ENCODE assay signal across 9 mouse cellular contexts in genomic region chr7:98323288-98324019, GRCm38 (mm10). TPM values are rescaled to one million over a fixed set of nuclear protein-coding genes. Genes with fewer than 3 reads are reported as not detected.
A peak's percentile ranks its signal among the peaks of the same experiment; 100 is the strongest.
DNase-seq lines count a peak whose midpoint lies in the region; ATAC-seq and TF ChIP-seq lines count a peak whose summit lies in the region.
"Had no signal": no experiment of that assay in that cellular context is flagged by ENCODE, and none has a peak within 500 bp of the region (broad histone marks: within the 10 kb centered on the region; RNA-seq: fewer than 3 reads in every experiment).

No protein-coding gene starts in this region.

- H3K4me2 ChIP-seq in midbrain, embryonic 12.5 days (replicated peaks) = no peak overlapping the region
- H3K4me2 ChIP-seq: heart, embryonic 15.5 days had no signal

- ATAC-seq in midbrain, embryonic 12.5 days (ENCODE audit: low FRiP score, low read depth) = 0 out of 2 replicates have a peak, but pooled peaks have one; percentile 34

- TF ChIP-seq POLR2A in thymus, adult 2 months (IDR thresholded peaks at IDR 0.05; ENCODE audit: control insufficient read depth, extremely low read depth, insufficient read depth, low read length, poor library complexity) = no peak

- WGBS in midbrain, embryonic 12.5 days = 41% methylated on average over 5 of the region's 5 CpGs
- WGBS in thymus, adult 2 months = 71% methylated on average over 5 of the region's 5 CpGs

- H3K27me3 ChIP-seq in midbrain, embryonic 12.5 days = no peaks in the 10 kb centered on the region
- no peaks in the 10 kb centered on the region for H3K27me3 ChIP-seq in thymus, adult 2 months (ENCODE audit: control insufficient read depth, insufficient read depth, low read length)
- H3K27me3 ChIP-seq: heart, embryonic 15.5 days had no signal

- H3K36me3 ChIP-seq in midbrain, embryonic 12.5 days = no peaks in the 10 kb centered on the region
- H3K36me3 ChIP-seq in thymus, adult 2 months (ENCODE audit: control insufficient read depth, insufficient read depth, low read length) = no peaks in the 10 kb centered on the region
- H3K36me3 ChIP-seq: heart, embryonic 15.5 days had no signal

- DNase-seq in left cerebral cortex, postnatal 4 days = peak; percentile 95
- DNase-seq in left cerebral cortex, postnatal 36 days (ENCODE audit: low spot score in 2 of 2) = no peak
- peak; percentile 14 for DNase-seq in brain, adult 2 months (ENCODE audit: low read depth, low spot score)
- DNase-seq in kidney, adult 9 months = peak; percentile 31
- DNase-seq in T-cell, adult 2 months (ENCODE audit: low spot score) = no peak
- no peak for DNase-seq in layer of hippocampus, adult 2 months (ENCODE audit: low spot score in 2 of 2)
- DNase-seq in thymus, adult 2 months = no peak

- H3K4me3 ChIP-seq in midbrain, embryonic 12.5 days = no peak overlapping the region
- H3K4me3 ChIP-seq in layer of hippocampus, adult 2 months = no peak overlapping the region
- no peak overlapping the region for H3K4me3 ChIP-seq in thymus, adult 2 months (ENCODE audit: control insufficient read depth, insufficient read depth, low read length)
- H3K4me3 ChIP-seq: heart, embryonic 15.5 days had no signal

- H3K9me3 ChIP-seq in midbrain, embryonic 12.5 days = no peaks in the 10 kb centered on the region
- H3K9me3 ChIP-seq: heart, embryonic 15.5 days had no signal

- H3K9ac ChIP-seq in midbrain, embryonic 12.5 days (replicated peaks) = no peak overlapping the region
- H3K9ac ChIP-seq: heart, embryonic 15.5 days had no signal

- H3K4me1 ChIP-seq in midbrain, embryonic 12.5 days = peaks cover 11% of the 10 kb centered on the region
- H3K4me1 ChIP-seq in thymus, adult 2 months (replicated peaks; ENCODE audit: control insufficient read depth, insufficient read depth, low read length) = no peaks in the 10 kb centered on the region; the same call in 1 of the 2 replicates

- no peak for TF ChIP-seq CTCF in layer of hippocampus, adult 2 months (conservative IDR thresholded peaks at IDR 0.05)
- no peak for TF ChIP-seq CTCF in thymus, adult 2 months (IDR thresholded peaks at IDR 0.05; ENCODE audit: borderline replicate concordance, control insufficient read depth, extremely low read depth, insufficient read depth, low read length, poor library complexity)

- H3K27ac ChIP-seq in midbrain, embryonic 12.5 days (replicated peaks) = no peak overlapping the region
- no peak overlapping the region for H3K27ac ChIP-seq in layer of hippocampus, adult 2 months
- H3K27ac ChIP-seq in thymus, adult 2 months (ENCODE audit: control insufficient read depth, insufficient read depth, low read length) = no peak overlapping the region
- H3K27ac ChIP-seq: heart, embryonic 15.5 days had no signal

- intact Hi-C loops in left cerebral cortex, postnatal 4 days (cut with DNase I) = no loop called here
- intact Hi-C loops in left cerebral cortex, postnatal 36 days (cut with DNase I) = no loop called here

RNA-seq across cellular contexts. Expression of gene Acer3, which starts 2.4 kb away (rescaled TPM):
- total RNA-seq in left cerebral cortex, postnatal 4 days (2021) = 10 to 100 TPM; 10.1 to 10.6 TPM
- total RNA-seq in left cerebral cortex, postnatal 36 days (2021) = 10 to 100 TPM; 21.3 to 21.8 TPM
- polyA plus RNA-seq in midbrain, embryonic 12.5 days (2016; fragmentation: Nextera tagmentation; extraction: Ambion mirVana) = 16.0 and 16.5 TPM in 2 replicates
- 10 to 100 TPM; 24.4 to 26.6 TPM for total RNA-seq in layer of hippocampus, adult 2 months (2021)
- 6.7 and 9.1 TPM in 2 replicates for polyA plus RNA-seq in thymus, adult 2 months (2012; rRNA removed)

RNA-seq across cellular contexts. Expression of gene Tsku, which starts 37.7 kb away (rescaled TPM):
- total RNA-seq in left cerebral cortex, postnatal 4 days (2021) = 10 to 100 TPM; 11.5 TPM
- 1 to 10 TPM; 3.1 to 3.4 TPM for total RNA-seq in left cerebral cortex, postnatal 36 days (2021)
- polyA plus RNA-seq in midbrain, embryonic 12.5 days (2016; fragmentation: Nextera tagmentation; extraction: Ambion mirVana) = 6.8 and 9.1 TPM in 2 replicates
- total RNA-seq in layer of hippocampus, adult 2 months (2021) = 1 to 10 TPM; 1.7 to 2.0 TPM
- polyA plus RNA-seq in thymus, adult 2 months (2012; rRNA removed) = 10.2 and 11.1 TPM in 2 replicates

Comparison
In these comparisons a context has a peak if more than half of its experiments do, and no peak if none do; other contexts are left out.
1. DNase-seq: peak in left cerebral cortex, postnatal 4 days (single experiment), brain, adult 2 months (single experiment) and kidney, adult 9 months (single experiment); none in left cerebral cortex, postnatal 36 days (0 of 2), T-cell, adult 2 months (single experiment), layer of hippocampus, adult 2 months (0 of 2) and thymus, adult 2 months (single experiment).